Mouse (Mus musculus) gastrocnemius, postnatal 14 days (tissue): ENCODE measurements at regions not wholly inside any gene's neighbourhood (a gene's known extent, or its start where the extent isn't known, plus 50 kb on each side); places are given as distances from the start of the nearest gene placed in this dataset.

Experiments
- DNase-seq: peaks from one replicate; pipeline ENCODE4 v3.0.0; 2021; ENCODE audit warnings: mixed read lengths
- intact Hi-C: fragments of 180-260 bp; cut with DNase I; formaldehyde crosslinking; loops from one replicate; pipeline ENCODE4 v1.15.1; 2025; ENCODE audit warnings: low total_unique reads

GRCm38 (mm10) chr9:100404426-100404825, 82.2 kb downstream of the Il20rb start:
- intact Hi-C loops = no loop called here
- no peak for DNase-seq

- no peak for DNase-seq
Measured at GRCm38 (mm10) chr9:100400366-100400765, 86.2 kb downstream of the Il20rb start.

GRCm38 (mm10) chr9:100396340-100396910, 90.2 kb downstream of the Il20rb start:
- intact Hi-C loops = no loop called here

More at GRCm38 (mm10) chr9:100400366-100400765, 86.2 kb downstream of the Il20rb start:
- intact Hi-C loops = no loop called here

GRCm38 (mm10) chr9:100395711-100396110, 90.9 kb downstream of the Il20rb start:
- intact Hi-C loops = no loop called here
- peak; percentile 75 for DNase-seq

More at GRCm38 (mm10) chr9:100396340-100396910, 90.2 kb downstream of the Il20rb start:
- no peak for DNase-seq

GRCm38 (mm10) chr9:100394632-100395031, 92.0 kb downstream of the Il20rb start:
- intact Hi-C loops = no loop called here
- no peak for DNase-seq

- DNase-seq = no peak
- intact Hi-C loops = no loop called here
Measured at GRCm38 (mm10) chr9:100394166-100394565, 92.4 kb downstream of the Il20rb start.

- DNase-seq = no peak
- intact Hi-C loops = no loop called here
Measured at GRCm38 (mm10) chr9:100392262-100392661, 94.3 kb downstream of the Il20rb start.

- intact Hi-C loops = no loop called here
- no peak for DNase-seq
Measured at GRCm38 (mm10) chr9:100391566-100392213, 94.9 kb downstream of the Il20rb start.

- intact Hi-C loops = no loop called here
- DNase-seq = no peak
Measured at GRCm38 (mm10) chr9:100388393-100388792, 98.2 kb downstream of the Il20rb start.

- no peak for DNase-seq
- intact Hi-C loops = no loop called here
Measured at GRCm38 (mm10) chr9:100387171-100387685, 99.4 kb downstream of the Il20rb start.

- intact Hi-C loops = no loop called here
- peak; percentile 54 for DNase-seq
Measured at GRCm38 (mm10) chr9:100382492-100382891, 104.1 kb downstream of the Il20rb start.

GRCm38 (mm10) chr9:100369921-100370320, 116.7 kb downstream of the Il20rb start:
- no peak for DNase-seq
- intact Hi-C loops = loop anchor here (5.0 kb wide), 1 partner anchor 513 kb away; no protein-coding TSS in a partner anchor

- DNase-seq = no peak
- intact Hi-C loops = no loop called here
Measured at GRCm38 (mm10) chr9:100366816-100367215, 119.8 kb downstream of the Il20rb start.

GRCm38 (mm10) chr9:100359934-100360716, 126.5 kb downstream of the Il20rb start:
- intact Hi-C loops = no loop called here
- no peak for DNase-seq

GRCm38 (mm10) chr9:100357553-100357952, 129.0 kb downstream of the Il20rb start:
- no peak for DNase-seq
- intact Hi-C loops = no loop called here

- DNase-seq = no peak
Measured at GRCm38 (mm10) chr9:100340796-100341195, 145.8 kb downstream of the Il20rb start.

GRCm38 (mm10) chr9:100307765-100308164, 178.8 kb downstream of the Il20rb start:
- intact Hi-C loops = no loop called here
- no peak for DNase-seq

More at GRCm38 (mm10) chr9:100340796-100341195, 145.8 kb downstream of the Il20rb start:
- intact Hi-C loops = no loop called here

- intact Hi-C loops = no loop called here
- DNase-seq = no peak
Measured at GRCm38 (mm10) chr9:100307364-100307763, 179.2 kb downstream of the Il20rb start.

GRCm38 (mm10) chr9:100303762-100304161, 182.8 kb downstream of the Il20rb start:
- intact Hi-C loops = no loop called here
- DNase-seq = no peak

- intact Hi-C loops = no loop called here
- DNase-seq = no peak
Measured at GRCm38 (mm10) chr9:100301613-100302012, 185.0 kb downstream of the Il20rb start.
